Mouse (Mus musculus): ENCODE results near the gene Vegfb. TPM values are rescaled to one million over a fixed set of nuclear protein-coding genes. Genes with fewer than 3 reads are reported as not detected.

Vegfb gene
- total RNA-seq, 2 experiments from 2014 or later, result 142 to 219 TPM

GRCm38 (mm10) chr19:6942249-6942691, 45.2 kb downstream of the Vegfb start, which contains the start of gene Gpr137:
Gpr137 (minus strand) TSS chr19:6942480.
- no peak for TF ChIP-seq CTCF (IDR thresholded peaks at IDR 0.05)
- peak within 1 kb of the TSS; percentile 95 for H3K27ac ChIP-seq
- intact Hi-C loops (cut with DNase I), result loop anchor here (1.0 kb wide), 1 partner anchor 9 kb away; no protein-coding TSS in a partner anchor
- H3K4me3 ChIP-seq, result peak within 1 kb of the TSS; percentile 93
- peak; percentile 98 for DNase-seq

GRCm38 (mm10) chr19:6941372-6942248, 45.8 kb downstream of the Vegfb start, which contains the start of gene Bad:
Bad (plus strand) TSS chr19:6941861.
- intact Hi-C loops (cut with DNase I), result loop anchor here (1.0 kb wide), 1 partner anchor 10 kb away; no protein-coding TSS in a partner anchor
- H3K27ac ChIP-seq, result peak within 1 kb of the TSS; percentile 95
- H3K4me3 ChIP-seq, result peak within 1 kb of the TSS; percentile 93
- peak; percentile 96 for DNase-seq
- peak; percentile 34 for TF ChIP-seq CTCF (IDR thresholded peaks at IDR 0.05)

DNA sequence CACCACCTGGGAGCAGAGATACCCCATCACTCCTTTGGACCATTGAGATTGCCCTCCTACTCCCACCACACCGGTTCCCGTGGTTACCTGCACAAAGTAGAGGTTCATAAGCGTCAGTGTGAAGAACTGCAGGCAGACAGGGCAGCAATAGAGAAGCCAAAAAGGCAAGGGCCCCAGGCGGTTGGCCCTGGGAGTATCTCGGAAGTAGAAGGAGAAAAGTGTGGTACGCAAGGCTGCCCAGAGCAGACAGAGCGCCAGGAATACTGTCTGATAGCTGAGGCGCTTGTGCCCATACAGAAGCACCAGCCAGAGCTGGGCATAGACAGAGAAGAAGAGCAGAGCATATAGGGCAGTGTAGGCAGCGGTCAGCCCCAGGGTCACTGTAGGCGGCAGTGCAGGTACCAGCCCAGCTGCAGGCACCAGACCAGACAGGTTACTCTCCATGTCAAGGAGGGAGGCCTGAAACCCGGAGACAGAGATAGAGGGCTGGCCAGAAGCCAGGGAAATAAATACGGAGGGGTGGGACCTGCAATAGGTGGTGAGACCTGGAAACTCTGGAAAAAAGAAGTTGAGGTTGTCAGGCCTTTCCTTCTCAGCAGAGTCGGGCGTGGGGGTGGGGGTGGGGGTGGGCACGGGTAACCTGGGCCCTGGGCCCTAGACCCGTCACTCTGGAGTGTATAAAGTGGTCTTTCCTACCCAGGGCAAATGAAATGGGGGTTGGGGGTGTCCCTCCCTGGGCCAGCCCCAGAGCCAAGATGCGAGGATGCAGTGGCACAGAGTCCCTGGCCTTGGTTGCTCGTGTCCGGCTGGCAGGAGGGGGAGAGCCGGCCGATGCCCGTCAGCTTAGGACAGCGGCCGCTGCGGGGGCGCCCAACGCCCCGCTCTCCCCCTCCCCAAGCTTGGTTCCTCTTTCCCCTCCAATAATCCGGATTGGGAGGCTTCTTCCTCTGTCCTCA, 46.8 kb downstream of the Vegfb start:
- Histone ChIP-seq H3K4me3 (peak overlapping the region; percentile 93), H3K27ac (peak overlapping the region; percentile 95)
- TF ChIP-seq CTCF (IDR thresholded peaks at IDR 0.05), result no peak
- intact Hi-C loops (cut with DNase I), result no loop called here
- DNase-seq, result no peak

DNA sequence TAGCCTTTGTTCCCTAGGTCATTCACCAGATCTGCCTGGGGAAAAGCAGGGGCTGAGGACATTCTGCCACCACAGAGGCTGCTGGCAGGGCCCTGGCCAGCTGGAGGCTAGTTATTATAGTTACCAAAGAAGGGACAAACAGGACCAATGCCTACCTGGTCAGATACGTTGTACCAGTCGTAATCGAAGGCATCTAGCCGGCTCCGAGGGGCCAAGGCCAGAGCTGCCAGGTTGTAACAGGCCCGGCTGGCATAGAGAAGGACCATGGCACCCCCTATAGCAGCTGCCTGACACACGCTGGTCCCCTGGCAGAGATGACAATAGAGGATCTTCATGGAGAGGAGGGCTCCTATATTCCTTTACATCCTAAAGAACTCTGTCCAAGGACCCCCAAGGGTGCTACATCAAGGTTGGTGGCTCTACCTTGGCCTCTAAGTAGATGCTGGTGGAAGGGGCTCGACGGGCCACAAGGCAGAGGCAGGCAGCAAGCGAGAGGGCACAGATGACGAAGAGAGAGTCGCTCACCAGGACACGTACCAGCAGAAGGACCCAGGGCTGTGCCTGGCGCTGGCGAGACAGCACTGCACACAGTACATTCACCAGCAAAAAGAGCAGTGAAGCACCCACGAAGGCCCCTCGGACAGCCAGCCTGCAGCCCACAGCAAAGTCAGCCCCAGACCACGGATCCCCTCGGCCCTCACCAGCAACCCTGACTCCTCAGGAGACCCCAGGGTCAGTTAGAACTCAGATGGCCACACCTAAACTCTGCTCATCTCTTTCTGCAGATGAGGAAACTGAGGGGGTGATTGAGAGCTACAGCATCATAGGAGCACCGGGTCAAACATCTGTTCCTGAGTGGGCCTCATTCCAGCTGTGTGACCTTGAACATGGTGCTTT, 48.1 kb downstream of the Vegfb start:
- H3K4me3 ChIP-seq, result no peak overlapping the region
- DNase-seq, result no peak
- no peak overlapping the region for H3K27ac ChIP-seq
- no peak for TF ChIP-seq CTCF (IDR thresholded peaks at IDR 0.05)
- intact Hi-C loops (cut with DNase I), result no loop called here

DNA sequence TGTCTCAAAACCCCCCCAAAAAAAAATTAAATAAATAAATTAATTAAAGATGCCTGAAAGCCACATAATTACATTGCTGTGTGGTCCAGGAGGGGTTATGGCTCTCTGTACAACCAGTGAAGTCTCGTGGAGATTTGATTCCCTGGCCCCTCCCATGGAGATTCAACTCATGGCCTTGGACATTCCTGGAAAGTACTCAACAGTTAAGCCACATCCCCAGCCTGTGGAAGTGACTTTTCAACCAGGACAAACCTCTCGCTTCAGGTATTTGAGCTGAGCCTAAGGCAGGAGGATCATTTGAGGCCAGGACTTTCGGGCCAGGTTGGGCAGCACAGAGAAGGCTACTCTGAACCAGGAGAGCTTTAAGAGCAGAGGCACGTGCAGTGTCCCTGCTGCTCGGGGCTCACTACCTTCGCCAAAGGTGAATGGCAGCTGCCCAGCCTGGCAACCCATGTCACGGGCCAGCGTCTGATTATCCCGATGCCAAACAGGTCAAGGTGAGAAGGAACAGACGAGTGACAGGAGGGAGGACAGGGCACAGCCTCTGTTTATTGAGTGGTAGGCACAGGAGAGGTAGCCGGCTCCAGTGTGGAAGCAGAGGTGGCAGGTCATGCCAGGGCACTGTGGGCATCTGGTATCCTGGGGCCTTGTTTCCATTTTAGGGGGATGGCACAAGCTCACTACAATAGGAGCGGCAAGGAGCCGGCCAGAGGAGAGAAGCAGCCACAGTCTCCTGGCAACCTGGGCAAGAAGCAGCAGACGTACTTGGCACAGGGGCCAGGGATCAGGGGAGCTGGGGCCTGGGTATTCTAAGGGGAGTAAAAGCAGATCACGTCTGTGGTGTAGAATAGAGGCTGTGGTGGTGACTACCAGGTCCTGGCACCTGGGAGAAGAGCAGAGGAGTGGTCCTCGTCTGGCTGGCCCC, 49.6 kb downstream of the Vegfb start:
- intact Hi-C loops (cut with DNase I), result no loop called here

GRCm38 (mm10) chr19:6936299-6936698, 51.2 kb downstream of the Vegfb start:
- H3K27ac ChIP-seq, result no peak overlapping the region
- H3K4me3 ChIP-seq, result no peak overlapping the region
- intact Hi-C loops (cut with DNase I), result no loop called here
- peak; percentile 51 for TF ChIP-seq CTCF (IDR thresholded peaks at IDR 0.05)
- DNase-seq, result no peak

More for the DNA sequence above, 49.6 kb downstream of the Vegfb start:
- peak; percentile 41 for DNase-seq
- Histone ChIP-seq H3K27ac (peak overlapping the region; percentile 48), H3K4me3 (no peak overlapping the region)
- TF ChIP-seq CTCF (IDR thresholded peaks at IDR 0.05), result no peak

DNA sequence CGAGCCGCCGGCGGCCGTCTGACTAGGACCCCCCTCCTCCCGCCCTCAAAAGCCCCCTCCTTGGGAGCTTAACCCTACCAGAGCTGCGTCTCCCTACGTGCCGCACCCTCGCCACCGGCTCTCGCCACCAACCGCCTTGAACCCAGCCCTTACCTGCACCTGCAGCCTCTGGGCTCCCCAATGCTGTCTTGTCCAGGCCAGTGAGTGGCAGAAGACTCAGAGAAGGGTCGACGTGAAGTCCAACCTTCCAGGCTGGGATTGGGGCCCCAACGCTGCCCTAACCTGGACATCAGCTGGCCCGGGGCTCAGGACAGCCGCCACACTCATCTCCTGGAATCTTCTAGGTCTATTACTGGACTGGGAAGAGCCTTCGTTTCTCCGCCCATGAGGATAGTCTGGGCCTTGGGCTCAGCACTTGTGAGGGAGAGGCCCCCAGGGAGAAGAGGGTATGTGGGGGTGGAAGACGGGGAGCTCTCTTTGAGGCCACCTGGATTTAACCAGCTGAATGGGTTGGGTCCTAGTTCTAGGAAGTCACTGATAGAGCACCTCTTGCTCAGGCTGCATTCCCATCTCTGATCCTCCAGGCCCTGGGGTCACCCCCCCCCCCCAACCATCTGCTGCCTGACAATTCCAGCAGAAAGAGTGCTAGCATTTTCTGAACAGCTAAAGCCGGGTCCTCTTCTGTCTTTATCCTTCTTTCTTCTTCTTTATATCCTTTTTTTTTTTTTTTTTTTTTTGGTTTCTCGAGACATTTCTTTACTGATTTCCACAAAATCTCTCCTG, 53.1 kb downstream of the Vegfb start, which contains the start of gene Kcnk4:
Gene Kcnk4, minus strand, starts transcription at position 321 of the 783 bp plus-strand sequence.
- intact Hi-C loops (cut with DNase I), result no loop called here
- TF ChIP-seq CTCF (IDR thresholded peaks at IDR 0.05), result no peak

GRCm38 (mm10) chr19:6933436-6934194, 53.8 kb downstream of the Vegfb start:
- H3K4me3 ChIP-seq, result peak overlapping the region; percentile 72
- intact Hi-C loops (cut with DNase I), result no loop called here
- TF ChIP-seq CTCF (IDR thresholded peaks at IDR 0.05), result no peak
- peak; percentile 52 for DNase-seq
- H3K27ac ChIP-seq, result no peak overlapping the region

More for the DNA sequence above, 53.1 kb downstream of the Vegfb start, which contains the start of gene Kcnk4:
- no peak within 1 kb of the TSS for H3K27ac ChIP-seq
- DNase-seq, result no peak
- H3K4me3 ChIP-seq, result peak within 1 kb of the TSS; percentile 72

GRCm38 (mm10) chr19:6933102-6933435, 54.4 kb downstream of the Vegfb start:
- no peak for DNase-seq
- Histone ChIP-seq H3K4me3 (peak overlapping the region; percentile 72; the same call in 1 of the 2 replicates), H3K27ac (no peak overlapping the region)
- TF ChIP-seq CTCF (IDR thresholded peaks at IDR 0.05), result no peak
- intact Hi-C loops (cut with DNase I), result no loop called here

Other genes with a start within 250 kb of the Vegfb start
- 1 to 10 TPM; 9.3 to 9.4 TPM for gene Rps6ka4, start 147.0 kb downstream of the Vegfb start, total RNA-seq (2021)
- gene Ccdc88b, start 129.4 kb downstream of the Vegfb start, total RNA-seq (2021), result under 1 TPM; 0.46 to 0.59 TPM
- 10 to 100 TPM; 32.7 to 41.3 TPM for gene Trmt112, start 78.0 kb downstream of the Vegfb start, total RNA-seq (2021)
- 100 to 1,000 TPM; 177 to 270 TPM for gene Prdx5, start 77.5 kb downstream of the Vegfb start, total RNA-seq (2021)
- gene Esrra, start 65.8 kb downstream of the Vegfb start, total RNA-seq (2021), result 100 to 1,000 TPM in 1 of 2 experiments, 10 to 100 TPM in 1; 80.0 to 108 TPM
- not detected for gene Catsperz, start 62.3 kb downstream of the Vegfb start, total RNA-seq (2021)
- not detected for gene Kcnk4, start 53.1 kb downstream of the Vegfb start, total RNA-seq (2021)
- gene Bad, start 45.8 kb downstream of the Vegfb start, total RNA-seq (2021), result 10 to 100 TPM; 10.8 to 14.4 TPM
- 10 to 100 TPM in 1 of 2 experiments, 1 to 10 TPM in 1; 8.2 to 13.8 TPM for gene Gpr137, start 45.2 kb downstream of the Vegfb start, total RNA-seq (2021)
- gene Ppp1r14b, start 12.7 kb downstream of the Vegfb start, total RNA-seq (2021), result 100 to 1,000 TPM; 121 to 127 TPM
- 10 to 100 TPM in 1 of 2 experiments, 1 to 10 TPM in 1; 9.1 to 11.0 TPM for gene Plcb3, start 11.2 kb downstream of the Vegfb start, total RNA-seq (2021)
- 10 to 100 TPM in 1 of 2 experiments, 1 to 10 TPM in 1; 7.9 to 11.2 TPM for gene Fkbp2, start 7.2 kb downstream of the Vegfb start, total RNA-seq (2021)
- 10 to 100 TPM; 35.3 to 37.6 TPM for gene Dnajc4, start 4.9 kb upstream of the Vegfb start, total RNA-seq (2021)
- 10 to 100 TPM; 12.8 to 15.9 TPM for gene Nudt22, start 8.5 kb upstream of the Vegfb start, total RNA-seq (2021)
- 10 to 100 TPM; 22.5 to 26.1 TPM for gene Trpt1, start 8.5 kb upstream of the Vegfb start, total RNA-seq (2021)
- gene Fermt3, start 31.8 kb upstream of the Vegfb start, total RNA-seq (2021), result under 1 TPM; 0.71 to 0.86 TPM
- 100 to 1,000 TPM in 1 of 2 experiments, 10 to 100 TPM in 1; 89.9 to 125 TPM for gene Stip1, start 52.3 kb upstream of the Vegfb start, total RNA-seq (2021)
- 100 to 1,000 TPM; 261 to 294 TPM for gene Macrod1, start 69.2 kb upstream of the Vegfb start, total RNA-seq (2021)
- gene Flrt1, start 118.1 kb upstream of the Vegfb start, total RNA-seq (2021), result under 1 TPM; 0.53 to 0.54 TPM
- gene Otub1, start 218.7 kb upstream of the Vegfb start, total RNA-seq (2021), result 10 to 100 TPM; 45.0 to 50.3 TPM
- gene Cox8a, start 230.0 kb upstream of the Vegfb start, total RNA-seq (2021), result 100 to 1,000 TPM in 1 of 2 experiments, 10 to 100 TPM in 1; 72.4 to 113 TPM